Mouse (Mus musculus) MEL (cell line): ENCODE measurements at regions not wholly inside any gene's neighbourhood (a gene's known extent, or its start where the extent isn't known, plus 50 kb on each side); places are given as distances from the start of the nearest gene placed in this dataset.

Source experiments
- DNase-seq: peaks from one replicate; pipeline ENCODE4 v3.0.0; 2011; ENCODE audit warnings: low read depth, low spot score
- H3K27ac ChIP-seq: 2 replicates; pipeline ENCODE4 v1.5.1; 2012; ENCODE audit warnings: low read depth, mild to moderate bottlenecking, control low read depth, low read length, moderate library complexity; ENCODE audit not compliant: control insufficient read depth
- H3K27me3 ChIP-seq, 2 experiments: fragments of 150-350 bp in 1 of 2; sonication (generic) in 1 of 2; 2 replicates each; pipeline ENCODE4 v1.6.1; 2012; ENCODE audit warnings: low read length in 2 of 2, mild to moderate bottlenecking in 2 of 2, improper control_type of control experiment in 1 of 2, moderate library complexity in 1 of 2; ENCODE audit not compliant: insufficient read depth in 2 of 2, control insufficient read depth in 1 of 2
- H3K36me3 ChIP-seq, 2 experiments: 2 replicates each; pipeline ENCODE4 v1.6.1; 2012 to 2014; ENCODE audit warnings: low read length in 2 of 2, improper control_type of control experiment in 1 of 2, inconsistent platforms in 1 of 2, mild to moderate bottlenecking in 1 of 2; ENCODE audit not compliant: insufficient read depth in 2 of 2, control insufficient read depth in 1 of 2
- H3K4me1 ChIP-seq, 2 experiments: fragments of 150-350 bp in 1 of 2; sonication (generic) in 1 of 2; 2 replicates each; pipeline ENCODE4 v1.6.1; 2012; ENCODE audit warnings: low read length in 2 of 2, improper control_type of control experiment in 1 of 2, mild to moderate bottlenecking in 1 of 2; ENCODE audit not compliant: insufficient read depth in 2 of 2, control insufficient read depth in 1 of 2
- H3K4me3 ChIP-seq, 2 experiments: fragments of 150-350 bp in 1 of 2; sonication (generic) in 1 of 2; 2 replicates each; pipeline ENCODE4 v1.5.1; 2012; ENCODE audit warnings: low read depth in 2 of 2, low read length in 2 of 2, mild to moderate bottlenecking in 2 of 2, moderate library complexity in 2 of 2, control low read depth in 1 of 2, improper control_type of control experiment in 1 of 2; ENCODE audit not compliant: control insufficient read depth in 1 of 2, insufficient read depth in 1 of 2
- H3K79me2 ChIP-seq: 2 replicates; pipeline ENCODE4 v1.6.1; 2012; ENCODE audit warnings: mild to moderate bottlenecking, low read length, moderate library complexity; ENCODE audit not compliant: control insufficient read depth, poor library complexity, insufficient read depth
- H3K9ac ChIP-seq: 2 replicates; pipeline ENCODE4 v1.6.1; 2012; ENCODE audit warnings: low read depth, mild to moderate bottlenecking, control low read depth, low read length, moderate library complexity; ENCODE audit not compliant: control insufficient read depth, poor library complexity, severe bottlenecking
- H3K9me3 ChIP-seq: fragments of 150-350 bp; sonication (generic); replicated peaks from 2 replicates; pipeline ENCODE4 v1.6.1; 2012; ENCODE audit warnings: mild to moderate bottlenecking, low read length, improper control_type of control experiment, moderate library complexity; ENCODE audit not compliant: insufficient read depth
- CHD1 ChIP-seq: IDR thresholded peaks from 2 replicates; pipeline ENCODE4 v1.6.1; 2012; ENCODE audit warnings: low read depth, mild to moderate bottlenecking, inconsistent platforms, low read length, improper control_type of control experiment
- E2F4 ChIP-seq: IDR thresholded peaks from 2 replicates; pipeline ENCODE4 v1.6.1; 2011; ENCODE audit warnings: low read depth, low read length, improper control_type of control experiment, borderline replicate concordance
- ETS1 ChIP-seq: IDR thresholded peaks from 2 replicates; pipeline ENCODE4 v1.6.1; 2012; ENCODE audit warnings: low read depth, mild to moderate bottlenecking, inconsistent platforms, low read length, improper control_type of control experiment, moderate library complexity
- GABPA ChIP-seq: IDR thresholded peaks from 2 replicates; pipeline ENCODE4 v1.6.1; 2012; ENCODE audit warnings: low read depth, mild to moderate bottlenecking, inconsistent platforms, low read length, improper control_type of control experiment, moderate library complexity
- MXI1 ChIP-seq: IDR thresholded peaks from 2 replicates; pipeline ENCODE4 v1.6.1; 2011; ENCODE audit warnings: mild to moderate bottlenecking, low read depth, low read length, improper control_type of control experiment
- NELFE ChIP-seq: IDR thresholded peaks from 2 replicates; pipeline ENCODE4 v1.6.1; 2011; ENCODE audit warnings: low read depth, low read length, improper control_type of control experiment
- TAL1 ChIP-seq: IDR thresholded peaks from 2 replicates; pipeline ENCODE4 v1.6.1; 2012; ENCODE audit warnings: mild to moderate bottlenecking, inconsistent platforms, low read length, moderate library complexity, mixed read lengths
- UBTF ChIP-seq: IDR thresholded peaks from 2 replicates; pipeline ENCODE4 v1.6.1; 2012; ENCODE audit warnings: low read depth, mild to moderate bottlenecking, inconsistent platforms, low read length, improper control_type of control experiment, moderate library complexity, borderline replicate concordance; ENCODE audit not compliant: insufficient read depth
- ZNF384 ChIP-seq: IDR thresholded peaks from 2 replicates; pipeline ENCODE4 v1.6.1; 2012; ENCODE audit warnings: low read depth, mild to moderate bottlenecking, inconsistent platforms, low read length, improper control_type of control experiment

GRCm38 (mm10) chr2:136449265-136449664, 52.4 kb upstream of the Ankef1 start:
- TF ChIP-seq NELFE (no peak), CHD1 (no peak), ZNF384 (no peak), UBTF (no peak), MXI1 (no peak), E2F4 (no peak), ETS1 (no peak), TAL1 (no peak), GABPA (no peak)
- TF ChIP-seq, all 39 proteins: peak for 0
- Histone ChIP-seq H3K27ac (no peak overlapping the region), H3K4me3 (no peak overlapping the region), H3K9ac (no peak overlapping the region), H3K4me1 (no peaks in the 10 kb centered on the region), H3K79me2 (no peaks in the 10 kb centered on the region), H3K27me3 (no peaks in the 10 kb centered on the region), H3K9me3 (no peaks in the 10 kb centered on the region), H3K36me3 (no peaks in the 10 kb centered on the region)
- peak; percentile 3 for DNase-seq
